Mouse (Mus musculus) kidney, adult 2 months (tissue): ENCODE measurements around the gene Yeats2.

Source experiments
- CTCF ChIP-seq: fragments of 200-500 bp; conservative IDR thresholded peaks from 2 replicates; pipeline ENCODE4 v1.5.1; 2011; ENCODE audit warnings: low read depth, mild to moderate bottlenecking, control low read depth, low read length, moderate library complexity, mixed read lengths; ENCODE audit not compliant: insufficient read depth, insufficient read length
- POLR2A ChIP-seq: fragments of 200-500 bp; IDR thresholded peaks from one replicate; pipeline ENCODE4 v1.6.1; 2011; ENCODE audit warnings: low read depth, low read length, control low read depth

GRCm38 (mm10) chr16:20098866-20099629 is 41.8 kb upstream of the Yeats2 start:
- no peak for TF ChIP-seq CTCF
- no peak for TF ChIP-seq POLR2A
